Mouse (Mus musculus) CD4-positive, CD25-positive, alpha-beta regulatory T cell, adult 2 months (primary cell): Measurements from ENCODE around the gene St3gal3.

Experiments used
- DNase-seq: peaks from one replicate; pipeline ENCODE4 v3.0.0-alpha.2; 2012; ENCODE audit warnings: low read depth, low spot score

St3gal3 gene

GRCm38 (mm10) chr4:118089939-118090338 is 44.8 kb downstream of the St3gal3 start:
- peak; percentile 36 for DNase-seq

- no peak for DNase-seq
These were observed 45.9 kb downstream of the St3gal3 start for GRCm38 (mm10) chr4:118088771-118089170.

- no peak for DNase-seq
These were observed 49.7 kb downstream of the St3gal3 start for GRCm38 (mm10) chr4:118085025-118085424.

- peak; percentile 84 for DNase-seq
These were observed 51.3 kb downstream of the St3gal3 start for GRCm38 (mm10) chr4:118083217-118083951.

- no peak for DNase-seq
These were observed 52.9 kb downstream of the St3gal3 start for GRCm38 (mm10) chr4:118081608-118082331.

- no peak for DNase-seq
These were observed 54.2 kb downstream of the St3gal3 start for GRCm38 (mm10) chr4:118080481-118080880.

GRCm38 (mm10) chr4:118079195-118079594 is 55.5 kb downstream of the St3gal3 start:
- DNase-seq, result no peak

GRCm38 (mm10) chr4:118078576-118078975 is 56.1 kb downstream of the St3gal3 start:
- peak; percentile 5 for DNase-seq

- no peak for DNase-seq
These were observed 57.4 kb downstream of the St3gal3 start for GRCm38 (mm10) chr4:118077293-118077752.

GRCm38 (mm10) chr4:118076648-118077047 is 58.1 kb downstream of the St3gal3 start:
- DNase-seq, result no peak

- no peak for DNase-seq
These were observed 59.4 kb downstream of the St3gal3 start for GRCm38 (mm10) chr4:118075343-118075742.

- peak; percentile 15 for DNase-seq
These were observed 60.5 kb downstream of the St3gal3 start for GRCm38 (mm10) chr4:118074236-118074635.

- DNase-seq, result no peak
These were observed 61.6 kb downstream of the St3gal3 start for GRCm38 (mm10) chr4:118073128-118073527.

- no peak for DNase-seq
These were observed 62.8 kb downstream of the St3gal3 start for GRCm38 (mm10) chr4:118071891-118072290.

GRCm38 (mm10) chr4:118070255-118071234 is 64.2 kb downstream of the St3gal3 start:
- DNase-seq, result no peak

GRCm38 (mm10) chr4:118061809-118062463 is 72.8 kb downstream of the St3gal3 start:
- no peak for DNase-seq

- no peak for DNase-seq
These were observed 73.7 kb downstream of the St3gal3 start for GRCm38 (mm10) chr4:118060915-118061530.

- no peak for DNase-seq
These were observed 74.8 kb downstream of the St3gal3 start for GRCm38 (mm10) chr4:118059816-118060475.

GRCm38 (mm10) chr4:118058116-118058677 is 76.5 kb downstream of the St3gal3 start:
- no peak for DNase-seq

GRCm38 (mm10) chr4:118057076-118057475 is 77.6 kb downstream of the St3gal3 start:
- no peak for DNase-seq
